Mouse (Mus musculus) liver, embryonic 14.5 days (tissue): ENCODE results near the gene Rsph9.

Experiments
- CTCF ChIP-seq: IDR thresholded peaks from 2 replicates; pipeline ENCODE4 v1.5.1; 2016; ENCODE audit warnings: antibody characterized with exemption, low read depth, control low read depth
- EP300 ChIP-seq: IDR thresholded peaks from 2 replicates; pipeline ENCODE4 v1.6.1; 2016; ENCODE audit warnings: antibody characterized with exemption, low read depth

GRCm38 (mm10) chr17:46119641-46120040 is 24.4 kb downstream of the Rsph9 start:
- no peak for TF ChIP-seq CTCF
- TF ChIP-seq EP300 = no peak
